Mouse (Mus musculus): ENCODE measurements around the gene Opa1. TPM values are rescaled to one million over a fixed set of nuclear protein-coding genes. Genes with fewer than 3 reads are reported as not detected.

Gene Opa1
- polyA plus RNA-seq, 1 experiment = 50.3 TPM

DNA sequence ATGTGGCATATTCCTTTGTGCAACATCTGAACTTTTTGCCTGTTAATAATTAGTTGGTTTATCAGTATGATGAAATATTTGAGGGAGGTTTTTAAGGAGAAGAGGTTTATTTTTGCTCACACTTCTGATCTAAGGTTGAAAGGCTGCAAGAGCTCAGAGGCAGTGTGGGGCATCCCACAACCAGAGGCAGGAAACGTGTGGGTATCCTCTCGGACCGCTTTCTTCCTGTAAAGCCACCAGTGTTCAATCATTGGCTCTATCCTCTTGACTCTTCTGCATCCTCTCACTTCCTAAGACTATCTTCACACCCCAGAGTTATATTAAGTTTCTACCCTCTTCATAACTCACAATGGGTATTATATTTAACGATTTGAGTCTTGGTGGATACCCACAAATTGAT is 5.1 kb upstream of the Opa1 start:
- Histone ChIP-seq H3K4me3 (ENCODE audit: insufficient read depth, low read length) (no peak overlapping the region), H3K27ac (ENCODE audit: insufficient read depth, low read length) (no peak overlapping the region), H3K4me1 (ENCODE audit: control insufficient read depth, insufficient read depth, low read length) (no peaks in the 10 kb centered on the region)
- TF ChIP-seq CTCF (IDR thresholded peaks at IDR 0.05; ENCODE audit: borderline replicate concordance, insufficient read depth, low read length) (no peak), POLR2A (IDR thresholded peaks at IDR 0.05; ENCODE audit: low read depth, low read length) (no peak)

DNA sequence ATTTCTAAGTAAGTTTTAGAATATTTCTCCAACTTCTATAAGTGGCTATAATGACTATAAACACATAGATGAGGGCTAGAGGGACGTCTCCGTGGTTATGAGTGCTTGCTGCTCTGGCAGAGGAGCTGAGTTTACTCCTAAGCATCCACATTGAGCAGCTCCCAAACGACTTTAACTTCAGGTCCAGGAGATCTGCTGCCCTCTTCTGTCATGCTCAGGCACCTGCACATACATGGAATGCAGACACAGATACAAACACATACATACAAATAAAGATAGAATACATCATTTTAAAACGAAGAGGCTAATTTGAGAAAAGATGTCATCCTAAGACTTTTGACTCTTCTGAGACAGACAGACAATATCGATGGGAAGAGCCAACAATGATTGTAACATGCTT is 3.5 kb upstream of the Opa1 start:
- Histone ChIP-seq H3K4me3 (ENCODE audit: insufficient read depth, low read length) (no peak overlapping the region), H3K27ac (ENCODE audit: insufficient read depth, low read length) (no peak overlapping the region), H3K4me1 (ENCODE audit: control insufficient read depth, insufficient read depth, low read length) (no peaks in the 10 kb centered on the region)
- TF ChIP-seq CTCF (IDR thresholded peaks at IDR 0.05; ENCODE audit: borderline replicate concordance, insufficient read depth, low read length) = peak; percentile 68; the same call in 1 of the 2 replicates
- no peak for TF ChIP-seq POLR2A (IDR thresholded peaks at IDR 0.05; ENCODE audit: low read depth, low read length)

DNA sequence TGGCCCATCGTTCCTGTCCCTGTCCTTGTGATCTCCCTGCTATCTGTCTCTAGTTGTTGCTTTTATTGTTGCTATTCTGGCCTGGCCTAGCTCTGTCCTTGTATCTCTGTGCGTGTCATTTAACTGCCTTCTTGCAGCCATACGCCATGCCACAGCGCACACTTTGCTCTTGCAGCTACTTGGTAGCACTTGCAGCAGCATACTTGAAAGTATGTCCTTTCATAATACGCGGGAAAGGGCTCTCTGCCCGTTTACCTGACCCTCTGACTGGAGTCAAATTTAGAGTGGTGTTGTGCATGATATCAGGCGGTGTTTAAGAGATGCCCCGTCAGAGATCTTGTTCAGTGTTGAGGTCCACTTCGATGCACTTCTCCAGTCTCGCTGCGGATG is 648 bp downstream of the Opa1 start:
- no peak for TF ChIP-seq POLR2A (IDR thresholded peaks at IDR 0.05; ENCODE audit: low read depth, low read length)
- TF ChIP-seq CTCF (IDR thresholded peaks at IDR 0.05; ENCODE audit: borderline replicate concordance, insufficient read depth, low read length) = no peak
- Histone ChIP-seq H3K27ac (ENCODE audit: insufficient read depth, low read length) (no peak overlapping the region), H3K4me1 (ENCODE audit: control insufficient read depth, insufficient read depth, low read length) (no peaks in the 10 kb centered on the region), H3K4me3 (ENCODE audit: insufficient read depth, low read length) (peak overlapping the region; percentile 90)

DNA sequence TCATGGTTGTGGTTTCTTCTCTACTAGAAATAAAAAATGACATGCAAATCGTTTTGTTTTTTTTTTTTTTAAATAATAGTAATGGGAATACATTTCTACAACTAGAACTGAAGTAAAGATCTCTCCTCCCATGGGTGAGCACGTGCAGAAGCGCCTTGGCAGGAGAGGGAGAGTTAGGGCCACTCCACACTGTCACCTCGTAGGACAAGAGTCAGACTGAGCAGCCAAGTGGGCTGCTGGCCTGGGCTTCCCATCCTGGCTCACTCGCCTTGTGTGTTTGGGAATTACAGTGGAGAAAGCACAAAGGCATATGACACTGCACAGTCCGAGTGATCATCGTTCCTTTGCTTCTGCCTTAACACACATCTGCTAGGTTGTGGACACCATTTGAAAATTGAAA is 13.0 kb downstream of the Opa1 start:
- Histone ChIP-seq H3K4me3 (ENCODE audit: insufficient read depth, low read length) (no peak overlapping the region), H3K27ac (ENCODE audit: insufficient read depth, low read length) (no peak overlapping the region), H3K4me1 (ENCODE audit: control insufficient read depth, insufficient read depth, low read length) (no peaks in the 10 kb centered on the region)
- no peak for TF ChIP-seq CTCF (IDR thresholded peaks at IDR 0.05; ENCODE audit: borderline replicate concordance, insufficient read depth, low read length)
- TF ChIP-seq POLR2A (IDR thresholded peaks at IDR 0.05; ENCODE audit: low read depth, low read length) = no peak

DNA sequence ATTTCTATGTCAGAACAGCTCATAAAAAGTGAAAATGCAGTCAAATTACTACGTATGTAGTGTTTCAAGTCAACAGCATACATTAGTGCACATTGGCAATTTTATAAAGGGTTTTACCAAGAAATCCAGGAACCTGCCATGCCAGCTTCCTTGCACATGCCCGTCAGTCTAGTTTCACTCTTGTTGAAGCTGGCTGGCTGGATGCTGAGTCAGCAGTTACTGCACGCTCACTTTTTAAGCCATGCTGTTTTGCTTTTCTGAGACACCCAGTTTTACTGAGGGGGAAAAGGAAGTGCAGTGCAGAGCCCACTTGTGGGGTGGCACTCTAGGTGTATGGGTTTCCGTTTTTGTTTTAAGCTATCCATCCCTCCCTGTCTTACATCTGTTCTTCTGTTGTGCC is 18.0 kb downstream of the Opa1 start:
- H3K27ac ChIP-seq (ENCODE audit: insufficient read depth, low read length) = no peak overlapping the region
- H3K4me1 ChIP-seq (ENCODE audit: control insufficient read depth, insufficient read depth, low read length) = no peaks in the 10 kb centered on the region
- H3K4me3 ChIP-seq (ENCODE audit: insufficient read depth, low read length) = no peak overlapping the region
- TF ChIP-seq POLR2A (IDR thresholded peaks at IDR 0.05; ENCODE audit: low read depth, low read length) (no peak), CTCF (IDR thresholded peaks at IDR 0.05; ENCODE audit: borderline replicate concordance, insufficient read depth, low read length) (no peak)

DNA sequence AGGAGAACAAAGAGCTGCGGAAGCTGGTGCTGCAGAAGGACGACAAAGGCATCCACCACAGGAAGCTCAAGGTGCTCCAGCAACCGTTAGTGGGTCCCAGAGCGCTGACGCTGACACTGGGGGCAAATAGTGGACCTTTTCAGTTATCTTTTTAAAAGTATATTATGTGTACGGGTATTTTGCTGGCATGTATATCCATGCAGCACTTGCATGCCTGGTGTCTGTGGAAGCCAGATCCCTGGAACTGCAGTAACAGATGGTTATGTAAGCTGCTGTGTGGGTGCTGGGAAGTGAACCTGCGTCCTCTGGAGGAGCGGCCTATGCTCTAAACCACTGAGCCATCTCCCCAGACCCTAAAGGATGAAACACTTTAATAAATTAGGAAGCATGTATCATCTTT is 26.4 kb downstream of the Opa1 start:
- TF ChIP-seq POLR2A (IDR thresholded peaks at IDR 0.05; ENCODE audit: low read depth, low read length) (no peak), CTCF (IDR thresholded peaks at IDR 0.05; ENCODE audit: borderline replicate concordance, insufficient read depth, low read length) (no peak)
- Histone ChIP-seq H3K4me1 (ENCODE audit: control insufficient read depth, insufficient read depth, low read length) (no peaks in the 10 kb centered on the region), H3K27ac (ENCODE audit: insufficient read depth, low read length) (no peak overlapping the region), H3K4me3 (ENCODE audit: insufficient read depth, low read length) (no peak overlapping the region)

DNA sequence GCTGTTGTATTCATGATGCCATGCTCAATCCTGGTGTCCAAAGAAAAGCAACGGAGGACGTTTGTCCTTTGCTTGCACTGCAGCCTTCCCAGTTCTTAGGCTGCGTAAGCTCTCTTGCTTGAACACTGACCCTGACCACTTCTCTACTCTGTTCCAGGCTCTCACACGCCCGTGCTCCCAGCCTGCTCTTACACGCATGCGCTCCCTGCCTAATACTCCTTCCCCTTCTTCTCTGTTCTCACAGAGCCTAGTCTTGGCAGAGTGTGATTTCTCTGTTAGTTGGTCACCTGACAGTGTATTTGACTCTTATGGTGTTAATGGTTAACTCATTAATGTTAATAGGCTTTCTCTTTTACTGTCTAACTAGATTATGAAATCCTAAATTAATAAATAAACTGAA is 28.0 kb downstream of the Opa1 start:
- TF ChIP-seq CTCF (IDR thresholded peaks at IDR 0.05; ENCODE audit: borderline replicate concordance, insufficient read depth, low read length) = no peak
- no peak for TF ChIP-seq POLR2A (IDR thresholded peaks at IDR 0.05; ENCODE audit: low read depth, low read length)
- no peak overlapping the region for H3K27ac ChIP-seq (ENCODE audit: insufficient read depth, low read length)
- H3K4me1 ChIP-seq (ENCODE audit: control insufficient read depth, insufficient read depth, low read length) = no peaks in the 10 kb centered on the region
- no peak overlapping the region for H3K4me3 ChIP-seq (ENCODE audit: insufficient read depth, low read length)

DNA sequence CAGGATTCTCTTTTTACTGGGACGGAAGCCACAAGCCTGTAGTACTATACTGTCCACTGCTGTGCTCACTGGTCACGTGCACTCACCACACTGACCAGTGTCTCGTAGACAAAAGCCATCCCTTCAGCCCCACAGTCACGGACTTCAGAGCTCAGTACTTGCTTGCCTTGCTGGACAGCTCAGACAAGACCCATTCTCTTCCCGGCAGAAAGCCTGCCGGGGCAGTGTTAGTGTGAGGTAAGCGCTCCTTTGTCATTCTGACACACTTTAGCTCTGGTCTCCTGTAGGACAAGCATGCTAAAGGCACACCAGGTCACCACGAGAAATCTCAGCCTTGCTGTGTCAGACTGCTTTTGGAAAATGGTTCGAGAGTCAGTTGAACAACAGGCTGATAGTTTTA is 35.6 kb downstream of the Opa1 start:
- no peak for TF ChIP-seq POLR2A (IDR thresholded peaks at IDR 0.05; ENCODE audit: low read depth, low read length)
- TF ChIP-seq CTCF (IDR thresholded peaks at IDR 0.05; ENCODE audit: borderline replicate concordance, insufficient read depth, low read length) = no peak
- H3K4me1 ChIP-seq (ENCODE audit: control insufficient read depth, insufficient read depth, low read length) = no peaks in the 10 kb centered on the region
- H3K4me3 ChIP-seq (ENCODE audit: insufficient read depth, low read length) = no peak overlapping the region
- no peak overlapping the region for H3K27ac ChIP-seq (ENCODE audit: insufficient read depth, low read length)

DNA sequence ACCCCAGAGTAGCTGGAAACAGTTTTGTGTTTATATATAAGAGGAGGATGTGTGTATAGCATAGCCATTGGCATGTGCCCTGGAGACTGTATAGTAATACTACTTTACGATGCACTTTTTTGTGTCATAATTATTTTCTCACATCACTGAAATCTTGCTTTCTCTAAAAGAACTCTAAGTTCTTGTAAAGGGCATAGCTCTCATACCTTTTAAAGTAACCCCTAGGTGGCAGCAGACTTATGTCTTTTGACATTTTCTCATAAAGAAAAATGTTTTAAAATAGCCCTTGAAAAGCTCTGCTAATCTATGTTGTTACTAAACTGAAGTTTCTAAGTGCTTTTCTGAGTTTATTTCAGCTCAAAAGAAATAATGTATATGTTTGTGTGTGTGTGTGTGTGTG is 49.9 kb downstream of the Opa1 start:
- no peak for TF ChIP-seq POLR2A (IDR thresholded peaks at IDR 0.05; ENCODE audit: low read depth, low read length)
- no peak for TF ChIP-seq CTCF (IDR thresholded peaks at IDR 0.05; ENCODE audit: borderline replicate concordance, insufficient read depth, low read length)
- H3K4me1 ChIP-seq (ENCODE audit: control insufficient read depth, insufficient read depth, low read length) = no peaks in the 10 kb centered on the region
- no peak overlapping the region for H3K27ac ChIP-seq (ENCODE audit: insufficient read depth, low read length)
- no peak overlapping the region for H3K4me3 ChIP-seq (ENCODE audit: insufficient read depth, low read length)

DNA sequence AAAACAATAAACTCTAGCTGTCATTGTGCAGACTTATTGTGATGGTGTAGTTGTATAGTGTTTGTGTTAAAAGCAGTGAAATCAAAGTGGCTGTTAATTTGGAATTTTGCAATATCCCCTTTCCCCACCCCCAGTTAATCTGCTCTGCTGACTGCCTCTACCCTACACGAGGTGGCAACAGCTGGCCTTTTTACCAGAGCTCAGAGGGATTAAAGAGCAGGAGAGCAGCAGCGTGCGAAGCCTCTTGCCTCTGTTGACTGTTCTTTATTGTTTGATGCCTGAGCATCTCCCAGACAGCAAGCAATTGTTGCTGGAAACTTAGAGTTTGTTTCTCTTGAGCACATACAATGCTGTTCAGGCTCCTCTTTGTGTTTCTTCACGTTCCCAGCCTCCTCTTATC is 56.6 kb downstream of the Opa1 start:
- no peak overlapping the region for H3K27ac ChIP-seq (ENCODE audit: insufficient read depth, low read length)
- TF ChIP-seq CTCF (IDR thresholded peaks at IDR 0.05; ENCODE audit: borderline replicate concordance, insufficient read depth, low read length) (no peak), POLR2A (IDR thresholded peaks at IDR 0.05; ENCODE audit: low read depth, low read length) (no peak)

DNA sequence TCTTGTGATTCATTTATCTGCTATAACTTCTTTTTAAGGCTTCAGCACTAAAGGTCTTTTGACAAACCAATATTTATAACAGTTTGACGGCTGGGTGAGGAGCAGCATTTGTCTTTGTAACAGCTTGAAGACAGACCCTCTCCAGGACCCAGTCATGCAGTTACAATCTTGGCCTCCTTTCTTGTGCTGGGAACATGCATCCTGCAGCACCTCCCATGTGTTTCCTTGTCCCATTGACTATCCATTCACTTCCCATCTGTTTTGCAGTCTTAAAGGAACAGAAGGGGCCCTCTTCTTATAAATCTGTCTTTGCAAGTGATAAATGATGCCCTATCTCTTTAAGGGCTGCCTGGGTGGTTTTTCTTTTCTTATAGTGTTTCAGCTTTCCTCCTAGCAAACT is 63.2 kb downstream of the Opa1 start:
- Histone ChIP-seq H3K4me1 (ENCODE audit: control insufficient read depth, insufficient read depth, low read length) (no peaks in the 10 kb centered on the region), H3K27ac (ENCODE audit: insufficient read depth, low read length) (no peak overlapping the region), H3K4me3 (ENCODE audit: insufficient read depth, low read length) (no peak overlapping the region)
- no peak for TF ChIP-seq POLR2A (IDR thresholded peaks at IDR 0.05; ENCODE audit: low read depth, low read length)
- no peak for TF ChIP-seq CTCF (IDR thresholded peaks at IDR 0.05; ENCODE audit: borderline replicate concordance, insufficient read depth, low read length)

More for the DNA sequence above, 56.6 kb downstream of the Opa1 start:
- Histone ChIP-seq H3K4me1 (ENCODE audit: control insufficient read depth, insufficient read depth, low read length) (no peaks in the 10 kb centered on the region), H3K4me3 (ENCODE audit: insufficient read depth, low read length) (no peak overlapping the region)
